Mouse (Mus musculus) liver, embryonic 12.5 days (tissue): Measurements from ENCODE around the gene Krtcap2. TPM values are rescaled to one million over a fixed set of nuclear protein-coding genes. Genes with fewer than 3 reads are reported as not detected.

Source experiments
- ATAC-seq: fragments of 200-750 bp; cut with Nextera tagmentation; 2 replicates; pipeline ENCODE4 v1.8.0; 2017; ENCODE audit warnings: moderate number of reproducible peaks, mild to moderate bottlenecking, moderate library complexity
- H3K27ac ChIP-seq: fragments of 300-500 bp; sonication (generic); 2 replicates; pipeline ENCODE4 v1.5.1; 2016; ENCODE audit warnings: mild to moderate bottlenecking
- H3K27me3 ChIP-seq: fragments of 300-500 bp; sonication (generic); replicated peaks from 2 replicates; pipeline ENCODE4 v1.6.1; 2016; ENCODE audit warnings: mild to moderate bottlenecking, moderate library complexity
- H3K36me3 ChIP-seq: fragments of 300-500 bp; sonication (generic); 2 replicates; pipeline ENCODE4 v1.6.1; 2016; ENCODE audit warnings: mild to moderate bottlenecking, moderate library complexity
- H3K4me1 ChIP-seq: fragments of 300-500 bp; sonication (generic); 2 replicates; pipeline ENCODE4 v1.6.1; 2016
- H3K4me2 ChIP-seq: fragments of 300-500 bp; sonication (generic); 2 replicates; pipeline ENCODE4 v1.6.1; 2016; ENCODE audit warnings: mild to moderate bottlenecking, moderate library complexity
- H3K4me3 ChIP-seq: fragments of 300-500 bp; sonication (generic); 2 replicates; pipeline ENCODE4 v1.5.1; 2016; ENCODE audit warnings: mild to moderate bottlenecking, moderate library complexity
- H3K9ac ChIP-seq: fragments of 300-500 bp; sonication (generic); 2 replicates; pipeline ENCODE4 v1.6.1; 2016; ENCODE audit warnings: mild to moderate bottlenecking, moderate library complexity
- H3K9me3 ChIP-seq: fragments of 300-500 bp; sonication (generic); replicated peaks from 2 replicates; pipeline ENCODE4 v1.6.1; 2016; ENCODE audit warnings: mild to moderate bottlenecking, moderate library complexity
- WGBS: fragments of 180-500 bp; shearing (Covaris S2); methylation state at CpG from one replicate; pipeline ENCODE4 v1.1.7; 2016; ENCODE audit not compliant: insufficient replicate concordance; 5-methylcytosine and 5-hydroxymethylcytosine counted together
- polyA plus RNA-seq: library from polyadenylated mRNA; unstranded; fragments of >200 nt; fragmentation: Nextera tagmentation; extraction: Ambion mirVana; gene quantifications from 2 replicates; pipeline ENCODE4 v1.2.1, GENCODE M21; 2016

The Krtcap2 gene
- polyA plus RNA-seq = 170 and 187 TPM in 2 replicates

DNA sequence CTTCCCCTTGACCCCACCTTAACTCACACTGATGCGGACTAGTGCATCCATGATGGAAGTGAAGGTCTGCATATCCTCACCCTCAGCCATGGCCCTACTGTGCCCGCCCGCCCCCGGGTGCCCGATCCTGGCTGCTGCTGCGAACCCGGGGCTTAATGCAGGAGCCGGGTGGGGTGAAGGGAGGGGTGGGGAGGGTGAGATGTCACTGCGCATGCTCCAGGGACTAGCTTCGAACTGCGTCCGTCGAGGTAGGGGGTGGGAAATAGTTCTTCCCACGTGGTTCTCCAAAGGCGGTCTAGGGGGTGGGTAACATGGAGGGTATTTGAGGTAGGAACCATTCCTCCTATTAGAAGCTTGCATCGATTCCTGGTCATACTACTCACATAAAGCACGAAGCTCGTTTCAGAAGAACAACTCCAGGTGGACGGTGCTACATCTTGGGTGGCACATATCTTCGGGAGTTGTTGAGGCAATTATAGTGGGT, at the start of gene Krtcap2:
Gene Krtcap2 (plus strand): TSS at position 279 of the 484 bp plus-strand sequence.
- peak within 1 kb of the TSS; percentile 49; the same call in 1 of the 2 replicates for H3K27ac ChIP-seq
- H3K4me3 ChIP-seq = peak within 1 kb of the TSS; percentile 75
- peak within 1 kb of the TSS; percentile 88 for H3K4me2 ChIP-seq
- H3K4me1 ChIP-seq = peaks cover 55% of the 10 kb centered on the region
- WGBS = 5% methylated on average over 20 of the region's 20 CpGs
- H3K27me3 ChIP-seq = peaks cover 49% of the 10 kb centered on the region
- ATAC-seq = peak; percentile 13; the same call in 1 of the 2 replicates
- H3K9ac ChIP-seq = peak within 1 kb of the TSS; percentile 76
- H3K9me3 ChIP-seq = no peaks in the 10 kb centered on the region
- H3K36me3 ChIP-seq = peaks cover 18% of the 10 kb centered on the region

DNA sequence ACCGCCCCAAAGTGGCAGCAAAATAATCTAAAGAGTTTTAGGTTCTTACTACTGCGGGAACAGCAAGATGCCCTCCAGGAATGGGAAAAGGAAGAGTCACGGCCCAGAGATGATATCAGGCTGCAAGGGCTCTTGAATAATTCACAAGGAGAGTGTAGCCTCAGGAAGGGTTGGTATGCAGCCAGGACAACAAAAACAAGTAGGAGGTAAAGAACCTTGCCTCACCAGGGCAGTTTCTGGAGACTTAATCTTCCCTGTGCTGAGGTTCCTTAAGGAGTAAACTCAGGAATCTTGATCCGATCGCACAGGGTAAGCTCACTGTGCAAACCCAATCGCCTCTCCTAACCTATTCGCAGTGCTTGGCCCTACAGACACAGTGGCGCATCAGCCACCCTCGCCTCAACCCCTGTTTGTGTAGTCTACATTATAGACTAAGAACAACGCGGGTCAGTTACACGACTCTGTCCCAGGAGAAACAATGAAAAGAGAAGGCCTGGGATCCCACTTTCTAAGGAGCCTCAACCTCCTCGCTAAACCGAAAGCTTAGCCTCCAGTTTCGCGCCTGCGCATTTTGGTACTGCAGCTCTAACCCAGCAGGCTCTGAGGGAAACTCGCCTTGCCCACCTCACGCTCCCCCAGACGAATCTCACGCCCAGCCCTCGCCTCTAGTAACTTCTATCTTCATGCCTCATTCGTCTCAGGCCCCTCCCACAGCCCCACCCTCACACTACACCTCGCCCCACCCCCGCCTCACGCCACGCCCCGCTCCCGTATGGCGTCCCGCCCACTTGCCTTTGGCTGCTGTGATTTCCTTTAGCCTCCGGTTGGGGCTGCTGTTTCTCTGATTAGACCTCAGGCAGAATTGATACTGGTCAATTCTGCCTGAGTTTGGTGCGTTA, 49.5 kb upstream of the Krtcap2 start:
- H3K36me3 ChIP-seq = no peaks in the 10 kb centered on the region
- peak overlapping the region; percentile 56 for H3K4me3 ChIP-seq
- peaks cover 23% of the 10 kb centered on the region for H3K4me1 ChIP-seq
- H3K27me3 ChIP-seq = peaks cover 4% of the 10 kb centered on the region; the same call in 1 of the 2 replicates
- 8% methylated on average over 33 of the region's 33 CpGs for WGBS
- H3K9me3 ChIP-seq = no peaks in the 10 kb centered on the region
- peak overlapping the region; percentile 82 for H3K4me2 ChIP-seq
- ATAC-seq = peak; percentile 92
- peak overlapping the region; percentile 78 for H3K27ac ChIP-seq
- peak overlapping the region; percentile 67 for H3K9ac ChIP-seq

DNA sequence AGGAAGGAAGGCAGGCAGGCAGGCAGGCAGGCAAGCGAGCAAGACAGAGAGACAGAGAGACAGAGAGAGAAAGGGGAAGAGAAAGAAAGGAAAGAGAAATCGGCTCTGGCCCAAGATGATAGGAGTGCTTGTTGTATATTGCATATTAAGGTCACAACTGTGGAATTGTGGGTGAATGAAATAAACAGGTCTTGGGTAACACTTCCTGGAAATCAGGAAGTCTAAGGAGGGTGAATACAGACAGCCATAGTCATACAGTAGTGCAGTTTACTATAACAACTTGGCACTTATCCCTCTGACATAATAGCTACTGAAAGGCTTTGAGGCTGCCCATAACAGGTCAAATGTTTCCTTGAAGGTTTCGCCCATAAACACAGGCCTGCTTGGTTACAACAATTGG, 45.9 kb upstream of the Krtcap2 start:
- no peak overlapping the region for H3K9ac ChIP-seq
- H3K27me3 ChIP-seq = peaks cover 4% of the 10 kb centered on the region; the same call in 1 of the 2 replicates
- no peak overlapping the region for H3K4me2 ChIP-seq
- 50% methylated on average over 3 of the region's 3 CpGs for WGBS
- H3K27ac ChIP-seq = no peak overlapping the region
- no peak for ATAC-seq
- peaks cover 33% of the 10 kb centered on the region for H3K4me1 ChIP-seq
- no peaks in the 10 kb centered on the region for H3K9me3 ChIP-seq
- peaks cover 10% of the 10 kb centered on the region for H3K36me3 ChIP-seq
- no peak overlapping the region for H3K4me3 ChIP-seq

DNA sequence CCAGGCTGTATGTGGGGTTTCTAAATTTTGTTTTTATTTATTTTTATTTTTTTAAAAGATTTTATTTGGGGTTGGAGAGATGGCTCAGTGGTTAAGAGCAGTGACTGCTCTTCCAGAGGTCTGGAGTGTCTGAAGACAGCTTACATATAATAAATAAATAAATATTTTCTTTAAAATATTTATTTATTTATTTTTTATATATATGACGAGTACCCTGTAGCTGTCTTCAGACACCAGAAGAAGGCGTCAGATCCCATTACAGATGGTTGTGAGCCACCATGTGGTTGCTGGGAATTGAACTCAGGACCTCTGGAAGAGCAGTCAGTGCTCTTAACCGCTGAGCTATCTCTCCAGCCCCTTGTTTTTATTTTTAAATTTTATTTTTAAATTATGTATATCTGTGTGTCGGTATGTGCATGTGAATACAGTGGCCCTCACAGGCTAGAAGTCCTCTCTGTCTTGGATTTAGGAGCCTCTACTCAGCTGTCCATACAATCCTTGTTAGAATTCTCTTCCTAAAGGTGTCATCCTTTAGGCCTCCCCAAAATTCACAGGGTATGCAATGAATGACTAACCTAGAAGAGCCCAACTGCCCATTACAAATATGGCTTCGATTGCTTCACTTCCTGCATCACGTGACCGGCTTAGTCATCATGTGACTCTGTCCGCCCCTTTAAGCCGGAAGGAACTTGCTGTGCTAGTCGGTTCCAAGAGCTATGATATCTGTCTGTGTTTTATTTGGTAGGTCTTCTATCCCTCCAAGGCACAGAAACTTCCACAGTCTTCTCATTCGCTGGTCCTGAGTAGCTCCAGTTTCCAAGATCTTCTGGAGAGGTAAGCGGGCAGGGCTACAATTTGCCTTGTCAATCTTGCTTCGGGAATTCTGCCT, 43.3 kb upstream of the Krtcap2 start, which contains the start of gene Gba:
Gene Gba (plus strand): TSS at position 676 of the 889 bp plus-strand sequence.
- H3K4me3 ChIP-seq = peak within 1 kb of the TSS; percentile 72
- peak; percentile 76 for ATAC-seq
- H3K4me2 ChIP-seq = peak within 1 kb of the TSS; percentile 76
- H3K4me1 ChIP-seq = peaks cover 11% of the 10 kb centered on the region
- WGBS = 22% methylated on average over 13 of the region's 13 CpGs
- H3K9ac ChIP-seq = peak within 1 kb of the TSS; percentile 74
- H3K27me3 ChIP-seq = peaks cover 4% of the 10 kb centered on the region; the same call in 1 of the 2 replicates
- peak within 1 kb of the TSS; percentile 59 for H3K27ac ChIP-seq
- H3K36me3 ChIP-seq = peaks cover 35% of the 10 kb centered on the region
- no peaks in the 10 kb centered on the region for H3K9me3 ChIP-seq

DNA sequence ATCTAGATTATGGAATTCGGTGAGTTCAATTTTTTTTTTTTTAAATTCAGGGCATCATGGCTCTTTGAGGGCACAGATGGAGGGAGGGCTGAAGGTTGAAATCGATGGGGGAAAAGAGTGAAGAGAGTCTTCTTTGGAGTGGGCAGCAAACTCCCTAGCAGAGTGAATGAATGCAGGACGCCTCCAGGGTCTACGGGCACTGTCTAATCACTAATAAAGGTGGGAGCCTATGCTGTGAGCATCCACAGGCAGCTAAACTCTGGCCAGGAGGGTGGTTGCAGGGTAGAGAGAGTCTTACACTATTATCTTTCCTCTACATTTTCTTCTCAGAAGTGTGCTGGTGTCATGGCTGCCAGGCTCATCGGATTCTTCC, 42.6 kb upstream of the Krtcap2 start:
- peaks cover 11% of the 10 kb centered on the region for H3K4me1 ChIP-seq
- no peaks in the 10 kb centered on the region for H3K9me3 ChIP-seq
- peak overlapping the region; percentile 76 for H3K4me2 ChIP-seq
- no peaks in the 10 kb centered on the region; the same call in 1 of the 2 replicates for H3K27me3 ChIP-seq
- peak overlapping the region; percentile 74 for H3K9ac ChIP-seq
- peak overlapping the region; percentile 72 for H3K4me3 ChIP-seq
- WGBS = 21% methylated on average over 5 of the region's 5 CpGs
- peak overlapping the region; percentile 59 for H3K27ac ChIP-seq
- H3K36me3 ChIP-seq = peaks cover 42% of the 10 kb centered on the region
- ATAC-seq = no peak

DNA sequence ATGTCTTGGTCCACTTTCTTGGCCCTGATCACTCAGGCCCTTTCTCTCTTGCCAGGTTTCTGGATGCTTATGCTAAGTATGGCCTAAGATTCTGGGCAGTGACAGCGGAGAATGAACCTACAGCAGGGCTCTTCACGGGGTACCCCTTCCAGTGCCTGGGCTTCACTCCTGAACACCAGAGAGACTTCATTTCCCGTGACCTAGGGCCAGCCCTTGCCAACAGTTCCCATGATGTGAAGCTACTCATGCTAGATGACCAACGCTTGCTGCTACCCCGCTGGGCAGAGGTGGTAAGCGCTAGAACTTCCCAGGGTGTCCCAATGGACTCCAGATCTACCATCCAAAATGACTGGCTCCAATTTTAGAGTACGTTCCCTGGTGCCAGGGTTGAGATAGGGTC, 39.7 kb upstream of the Krtcap2 start:
- WGBS = 81% methylated on average over 7 of the region's 7 CpGs
- peaks cover 12% of the 10 kb centered on the region for H3K4me1 ChIP-seq
- H3K4me3 ChIP-seq = no peak overlapping the region
- peaks cover 71% of the 10 kb centered on the region for H3K36me3 ChIP-seq
- no peak overlapping the region for H3K27ac ChIP-seq
- no peak overlapping the region for H3K4me2 ChIP-seq
- ATAC-seq = no peak
- no peaks in the 10 kb centered on the region for H3K9me3 ChIP-seq
- H3K9ac ChIP-seq = no peak overlapping the region
- H3K27me3 ChIP-seq = no peaks in the 10 kb centered on the region

DNA sequence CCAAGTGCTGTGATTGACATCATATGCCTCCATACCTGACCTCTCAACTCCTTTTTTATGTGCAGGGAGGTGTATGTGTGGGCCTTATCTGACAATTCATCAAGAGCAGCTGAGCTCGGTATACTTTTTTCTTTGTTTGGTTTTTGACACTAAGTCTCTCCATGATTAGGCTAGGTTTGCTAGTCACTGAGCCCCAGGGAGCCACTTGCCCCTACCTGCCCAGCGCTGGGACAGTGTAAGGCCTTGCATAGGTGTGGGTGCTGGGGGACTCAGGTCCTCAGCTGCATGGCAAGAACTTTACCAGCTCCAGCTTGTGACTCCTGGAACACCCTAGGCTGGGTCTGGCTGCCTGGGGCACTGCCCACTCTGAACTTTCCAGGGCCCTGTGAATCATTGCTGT, 39.1 kb upstream of the Krtcap2 start:
- H3K4me3 ChIP-seq = no peak overlapping the region
- H3K27ac ChIP-seq = no peak overlapping the region
- no peak overlapping the region for H3K4me2 ChIP-seq
- H3K4me1 ChIP-seq = peaks cover 17% of the 10 kb centered on the region
- 68% methylated on average over 2 of the region's 2 CpGs for WGBS
- no peaks in the 10 kb centered on the region for H3K9me3 ChIP-seq
- H3K27me3 ChIP-seq = no peaks in the 10 kb centered on the region
- H3K36me3 ChIP-seq = peaks cover 77% of the 10 kb centered on the region
- no peak for ATAC-seq
- H3K9ac ChIP-seq = no peak overlapping the region

DNA sequence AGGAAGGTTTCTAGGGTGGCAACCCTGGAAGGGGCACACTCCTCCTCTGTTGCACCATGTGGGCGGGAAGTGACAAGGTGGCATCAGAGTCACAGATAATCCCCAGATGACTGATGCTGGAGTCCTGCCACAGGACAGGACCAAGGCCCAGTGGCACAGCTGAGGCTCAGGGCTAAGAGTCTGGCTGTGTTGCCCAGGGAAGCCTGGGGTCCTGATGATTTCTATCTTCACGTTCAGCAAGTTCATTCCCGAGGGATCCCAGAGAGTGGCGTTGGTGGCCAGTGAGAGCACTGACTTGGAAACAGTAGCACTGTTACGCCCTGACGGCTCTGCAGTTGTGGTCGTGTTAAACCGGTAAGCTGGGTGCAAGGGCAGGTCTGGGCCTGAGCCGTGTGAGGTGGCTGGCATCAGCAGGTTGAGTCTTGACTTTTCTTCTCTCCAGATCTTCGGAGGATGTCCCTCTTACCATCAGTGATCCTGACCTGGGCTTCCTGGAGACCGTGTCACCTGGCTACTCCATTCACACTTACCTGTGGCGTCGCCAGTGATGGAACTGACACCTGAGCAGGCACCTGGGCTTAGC, 37.6 kb upstream of the Krtcap2 start:
- Histone ChIP-seq H3K4me1 (peaks cover 24% of the 10 kb centered on the region), H3K4me2 (no peak overlapping the region), H3K27me3 (no peaks in the 10 kb centered on the region), H3K9me3 (no peaks in the 10 kb centered on the region), H3K9ac (no peak overlapping the region), H3K27ac (no peak overlapping the region), H3K4me3 (no peak overlapping the region), H3K36me3 (peaks cover 78% of the 10 kb centered on the region)
- 90% methylated on average over 13 of the region's 13 CpGs for WGBS
- no peak for ATAC-seq

DNA sequence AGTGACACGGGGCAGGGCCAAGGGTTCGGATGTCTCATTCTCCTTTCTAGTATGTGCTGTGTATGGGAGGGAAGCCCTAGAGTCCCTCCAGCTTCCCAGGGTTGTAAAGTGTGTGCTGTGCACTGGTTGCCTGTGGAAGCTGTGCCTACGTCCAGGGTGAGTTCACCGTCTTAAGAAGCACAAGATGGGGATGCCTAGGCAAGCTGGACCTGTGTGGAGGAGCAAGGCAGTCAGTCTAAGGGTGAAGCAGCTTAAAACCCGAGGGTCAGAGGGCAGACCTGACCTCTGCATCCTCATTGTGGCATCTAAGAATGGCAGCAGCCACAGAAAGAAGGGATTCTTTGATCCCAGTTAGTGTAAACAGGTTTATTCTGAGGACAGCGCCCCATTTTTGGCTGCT, 37.0 kb upstream of the Krtcap2 start:
- Histone ChIP-seq H3K27ac (no peak overlapping the region), H3K4me2 (no peak overlapping the region), H3K27me3 (no peaks in the 10 kb centered on the region), H3K36me3 (peaks cover 78% of the 10 kb centered on the region), H3K4me3 (no peak overlapping the region), H3K9ac (no peak overlapping the region), H3K9me3 (no peaks in the 10 kb centered on the region), H3K4me1 (peaks cover 23% of the 10 kb centered on the region)
- no peak for ATAC-seq
- WGBS = 82% methylated on average over 6 of the region's 6 CpGs

DNA sequence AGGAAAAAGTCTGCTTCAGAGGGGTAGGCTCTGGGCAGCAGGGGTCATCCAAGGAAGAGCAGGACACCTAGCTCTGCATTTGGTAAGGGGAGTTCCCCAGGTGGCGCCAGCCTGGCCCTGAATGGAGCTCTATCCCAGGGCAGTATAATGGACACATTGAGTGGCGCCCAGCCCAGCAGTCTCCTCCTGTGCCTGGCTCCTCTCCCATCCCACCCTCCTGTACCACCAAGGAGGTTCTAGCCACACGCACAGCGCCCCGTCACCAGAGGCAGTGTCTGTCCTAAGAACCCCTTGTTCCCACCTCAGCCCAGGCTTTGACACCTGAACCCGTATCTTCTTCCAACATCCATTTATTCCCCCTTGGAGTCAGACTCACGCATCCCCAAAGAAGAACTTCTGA, 36.0 kb upstream of the Krtcap2 start:
- no peak for ATAC-seq

DNA sequence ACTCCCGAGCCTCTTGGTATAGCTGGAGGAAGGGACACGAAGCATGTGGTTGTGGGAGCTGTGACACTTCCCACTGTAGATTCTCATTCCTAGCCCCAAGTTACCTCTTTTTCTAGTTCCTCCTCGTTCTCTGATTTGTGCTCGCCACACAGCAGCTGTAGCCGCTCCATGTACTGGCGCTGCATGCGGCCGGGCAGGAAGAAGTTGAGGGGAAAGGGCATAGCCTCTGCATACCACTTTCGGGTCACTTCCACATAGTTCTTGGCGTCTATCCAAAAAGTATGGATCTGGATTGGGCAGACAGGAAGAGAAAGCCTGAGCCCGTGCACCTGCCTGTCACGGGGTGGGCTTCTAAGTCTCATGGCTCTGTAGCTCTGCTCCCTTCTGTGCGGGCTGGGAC, 35.6 kb upstream of the Krtcap2 start:
- Histone ChIP-seq H3K4me1 (peaks cover 34% of the 10 kb centered on the region), H3K4me3 (no peak overlapping the region), H3K27me3 (peaks cover 3% of the 10 kb centered on the region), H3K9me3 (no peaks in the 10 kb centered on the region), H3K9ac (no peak overlapping the region), H3K4me2 (no peak overlapping the region), H3K27ac (no peak overlapping the region), H3K36me3 (peaks cover 65% of the 10 kb centered on the region)
- ATAC-seq = no peak
- 75% methylated on average over 13 of the region's 13 CpGs for WGBS

More for the DNA sequence above, 36.0 kb upstream of the Krtcap2 start:
- H3K4me3 ChIP-seq = no peak overlapping the region
- H3K9me3 ChIP-seq = no peaks in the 10 kb centered on the region
- H3K27me3 ChIP-seq = no peaks in the 10 kb centered on the region
- H3K27ac ChIP-seq = no peak overlapping the region
- H3K9ac ChIP-seq = no peak overlapping the region
- peaks cover 29% of the 10 kb centered on the region for H3K4me1 ChIP-seq
- 84% methylated on average over 7 of the region's 7 CpGs for WGBS
- H3K4me2 ChIP-seq = no peak overlapping the region
- H3K36me3 ChIP-seq = peaks cover 69% of the 10 kb centered on the region
